Mouse (Mus musculus) liver, embryonic 14.5 days (tissue): ENCODE results near the gene Fam234b.

ENCODE experiments used
- CTCF ChIP-seq: IDR thresholded peaks from 2 replicates; pipeline ENCODE4 v1.5.1; 2016; ENCODE audit warnings: antibody characterized with exemption, low read depth, control low read depth
- EP300 ChIP-seq: IDR thresholded peaks from 2 replicates; pipeline ENCODE4 v1.6.1; 2016; ENCODE audit warnings: antibody characterized with exemption, low read depth

- TF ChIP-seq CTCF (no peak), EP300 (no peak)
Observed at GRCm38 (mm10) chr6:135219916-135220315, 22.1 kb downstream of the Fam234b start.
